Mouse (Mus musculus) effector memory CD4-positive, alpha-beta T cell, adult 7 months (primary cell): Measurements from ENCODE around the gene Dnase1l2. TPM values are rescaled to one million over a fixed set of nuclear protein-coding genes. Genes with fewer than 3 reads are reported as not detected.

Experiments
- polyA plus RNA-seq: library from polyadenylated mRNA; unstranded; fragments of 100-300 nt; shearing (Covaris generic); gene quantifications from one replicate; pipeline ENCODE4 v1.2.1, GENCODE M21; 2017

The Dnase1l2 gene
- 2.1 TPM for polyA plus RNA-seq

GRCm38 (mm10) chr17:24442632-24443155, at the start of gene Dnase1l2:
Gene Dnase1l2 (minus strand): TSS chr17:24443105.

GRCm38 (mm10) chr17:24488186-24488661, 45.3 kb upstream of the Dnase1l2 start, which contains the start of gene Caskin1:
Gene Caskin1 (plus strand): TSS chr17:24488601.

GRCm38 (mm10) chr17:24478663-24479380, 35.9 kb upstream of the Dnase1l2 start, which contains the start of gene Mlst8:
Gene Mlst8 (minus strand): TSS chr17:24479078.

GRCm38 (mm10) chr17:24473612-24474275, 30.8 kb upstream of the Dnase1l2 start, which contains the start of gene Bricd5:
Gene Bricd5 (plus strand): TSS chr17:24473884.

GRCm38 (mm10) chr17:24469910-24470602, 27.2 kb upstream of the Dnase1l2 start, which contains the start of the genes E4f1 and Pgp:
Gene E4f1 (minus strand): TSS chr17:24470313.
Gene Pgp (plus strand): TSS chr17:24470392.

GRCm38 (mm10) chr17:24426471-24427169, 16.3 kb downstream of the Dnase1l2 start, which contains the start of gene Eci1:
Gene Eci1 (plus strand): TSS chr17:24426641.

GRCm38 (mm10) chr17:24414230-24414976, 28.5 kb downstream of the Dnase1l2 start, which contains the start of gene Rnps1:
Gene Rnps1 (plus strand): TSS chr17:24414565.

Other genes starting within 250 kb of the Dnase1l2 start
- gene Tbc1d24, start 237.5 kb downstream of the Dnase1l2 start, polyA plus RNA-seq: 1.1 TPM
- 0.61 TPM for gene Ntn3, start 233.6 kb downstream of the Dnase1l2 start, polyA plus RNA-seq
- 3.1 TPM for gene Tedc2, start 222.3 kb downstream of the Dnase1l2 start, polyA plus RNA-seq
- 1.4 TPM for gene Ccnf, start 191.6 kb downstream of the Dnase1l2 start, polyA plus RNA-seq
- gene Abca17, start 92.0 kb downstream of the Dnase1l2 start, polyA plus RNA-seq: 0.46 TPM
- gene Abca3, start 91.2 kb downstream of the Dnase1l2 start, polyA plus RNA-seq: 18.0 TPM
- gene Rnps1, start 28.5 kb downstream of the Dnase1l2 start, polyA plus RNA-seq: 197 TPM
- 57.8 TPM for gene Eci1, start 16.5 kb downstream of the Dnase1l2 start, polyA plus RNA-seq
- gene E4f1, start 27.2 kb upstream of the Dnase1l2 start, polyA plus RNA-seq: 118 TPM
- 14.9 TPM for gene Pgp, start 27.3 kb upstream of the Dnase1l2 start, polyA plus RNA-seq
- gene Bricd5, start 30.8 kb upstream of the Dnase1l2 start, polyA plus RNA-seq: 0.74 TPM
- 18.7 TPM for gene Mlst8, start 36.0 kb upstream of the Dnase1l2 start, polyA plus RNA-seq
- 0.39 TPM for gene Caskin1, start 45.5 kb upstream of the Dnase1l2 start, polyA plus RNA-seq
- 57.3 TPM for gene Traf7, start 84.8 kb upstream of the Dnase1l2 start, polyA plus RNA-seq
- gene Rab26, start 91.1 kb upstream of the Dnase1l2 start, polyA plus RNA-seq: 2.1 TPM
- gene Pkd1, start 106.7 kb upstream of the Dnase1l2 start, polyA plus RNA-seq: 41.2 TPM
- gene Tsc2, start 189.5 kb upstream of the Dnase1l2 start, polyA plus RNA-seq: 34.6 TPM
- gene Nthl1, start 189.6 kb upstream of the Dnase1l2 start, polyA plus RNA-seq: 3.4 TPM
- gene Slc9a3r2, start 207.2 kb upstream of the Dnase1l2 start, polyA plus RNA-seq: not detected
- not detected for gene Npw, start 215.4 kb upstream of the Dnase1l2 start, polyA plus RNA-seq
- gene Zfp598, start 226.6 kb upstream of the Dnase1l2 start, polyA plus RNA-seq: 17.8 TPM
- gene Syngr3, start 246.8 kb upstream of the Dnase1l2 start, polyA plus RNA-seq: 1.9 TPM